In the genomic region with DNA sequence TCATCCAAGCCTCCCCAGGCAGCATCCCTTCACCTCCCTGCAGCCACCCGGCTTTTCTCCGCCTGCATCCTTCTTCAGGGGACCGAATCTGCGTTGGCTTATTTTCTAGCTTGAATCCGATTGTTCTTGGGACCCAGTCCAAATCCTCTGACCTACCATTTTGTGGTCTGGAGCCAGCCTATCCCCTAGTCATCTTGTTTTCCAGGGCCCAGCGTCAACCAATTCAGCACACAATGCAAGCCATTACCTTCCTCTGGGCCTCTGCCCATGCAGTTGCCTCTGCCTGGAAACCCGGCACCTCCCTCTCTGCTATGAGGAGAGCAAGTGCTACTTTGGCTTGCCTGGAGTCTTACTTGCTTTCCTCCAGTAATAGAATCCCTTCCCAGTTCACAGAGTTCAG, we compare ENCODE assay signal across 20 mouse cellular contexts. TPM values are rescaled to one million over a fixed set of nuclear protein-coding genes. Genes with fewer than 3 reads are reported as not detected.
DNase-seq lines count a peak whose midpoint lies in the region; ATAC-seq lines count a peak whose summit lies in the region.
"Had no signal": no experiment of that assay in that cellular context is flagged by ENCODE, and none has a peak within 500 bp of the region (broad histone marks: within the 10 kb centered on the region; RNA-seq: fewer than 3 reads in every experiment).

No protein-coding gene starts in this region.

- H3K27ac ChIP-seq in hindbrain, embryonic 13.5 days, result peak overlapping the region; percentile 48; the same call in 1 of the 2 replicates
- no peak overlapping the region for H3K27ac ChIP-seq in hindbrain, embryonic 11.5 days (ENCODE audit: low read depth, low read length)
- H3K27ac ChIP-seq in embryonic facial prominence, embryonic 15.5 days (replicated peaks), result 0 out of 2 replicates have a peak overlapping the region, but pooled peaks have one; percentile 11
- H3K27ac ChIP-seq in midbrain, embryonic 13.5 days, result peak overlapping the region; percentile 71
- H3K27ac ChIP-seq: kidney, embryonic 15.5 days; stomach, embryonic 15.5 days had no signal

- H3K4me2 ChIP-seq in hindbrain, embryonic 13.5 days, result no peak overlapping the region
- no peak overlapping the region for H3K4me2 ChIP-seq in hindbrain, embryonic 11.5 days (replicated peaks; ENCODE audit: low read depth, low read length)
- no peak overlapping the region for H3K4me2 ChIP-seq in embryonic facial prominence, embryonic 15.5 days (replicated peaks)
- no peak overlapping the region for H3K4me2 ChIP-seq in midbrain, embryonic 13.5 days (replicated peaks)

- WGBS in hindbrain, embryonic 13.5 days, result 73% methylated on average over 7 of the region's 7 CpGs
- WGBS in hindbrain, embryonic 11.5 days, result 76% methylated on average over 7 of the region's 7 CpGs
- WGBS in embryonic facial prominence, embryonic 15.5 days, result 54% methylated on average over 7 of the region's 7 CpGs
- 66% methylated on average over 7 of the region's 7 CpGs for WGBS in midbrain, embryonic 13.5 days

- H3K4me1 ChIP-seq in hindbrain, embryonic 13.5 days (replicated peaks), result peaks cover 6% of the 10 kb centered on the region; the same call in 1 of the 2 replicates
- H3K4me1 ChIP-seq in hindbrain, embryonic 11.5 days (replicated peaks; ENCODE audit: control insufficient read depth, insufficient read depth, low read length), result no peaks in the 10 kb centered on the region
- H3K4me1 ChIP-seq in embryonic facial prominence, embryonic 15.5 days, result peaks cover 18% of the 10 kb centered on the region
- peaks cover 10% of the 10 kb centered on the region for H3K4me1 ChIP-seq in midbrain, embryonic 13.5 days (replicated peaks)
- H3K4me1 ChIP-seq: heart, embryonic 12.5 days had no signal

- H3K27me3 ChIP-seq in hindbrain, embryonic 13.5 days, result no peaks in the 10 kb centered on the region
- H3K27me3 ChIP-seq in hindbrain, embryonic 11.5 days (ENCODE audit: control insufficient read depth, insufficient read depth, low read length), result no peaks in the 10 kb centered on the region
- H3K27me3 ChIP-seq in embryonic facial prominence, embryonic 15.5 days, result no peaks in the 10 kb centered on the region
- H3K27me3 ChIP-seq in midbrain, embryonic 13.5 days, result no peaks in the 10 kb centered on the region
- H3K27me3 ChIP-seq: kidney, embryonic 15.5 days; stomach, embryonic 15.5 days had no signal

- no peak overlapping the region for H3K4me3 ChIP-seq in hindbrain, embryonic 13.5 days
- no peak overlapping the region for H3K4me3 ChIP-seq in hindbrain, embryonic 11.5 days (ENCODE audit: low read depth, low read length)
- H3K4me3 ChIP-seq in embryonic facial prominence, embryonic 15.5 days (replicated peaks), result no peak overlapping the region
- no peak overlapping the region for H3K4me3 ChIP-seq in midbrain, embryonic 13.5 days (replicated peaks)

- ATAC-seq in cerebellum, adult (ENCODE audit: insufficient number of reproducible peaks, low FRiP score, low TSS enrichment), result no peak
- no peak for ATAC-seq in hindbrain, embryonic 13.5 days (ENCODE audit: low FRiP score)
- ATAC-seq in hindbrain, embryonic 11.5 days (ENCODE audit: low FRiP score), result no peak
- no peak for ATAC-seq in embryonic facial prominence, embryonic 15.5 days (ENCODE audit: insufficient number of reproducible peaks, low FRiP score, low TSS enrichment, low read depth)
- ATAC-seq in midbrain, embryonic 13.5 days, result no peak

- H3K9ac ChIP-seq in hindbrain, embryonic 13.5 days, result 0 out of 2 replicates have a peak overlapping the region, but pooled peaks have one; percentile 5
- no peak overlapping the region for H3K9ac ChIP-seq in hindbrain, embryonic 11.5 days (ENCODE audit: low read depth, low read length)
- H3K9ac ChIP-seq in embryonic facial prominence, embryonic 15.5 days, result no peak overlapping the region
- no peak overlapping the region for H3K9ac ChIP-seq in midbrain, embryonic 13.5 days (replicated peaks)
- H3K9ac ChIP-seq: stomach, embryonic 15.5 days had no signal

- DNase-seq in cerebellum, adult 8-10 months, result peak; percentile 22
- DNase-seq in hindbrain, embryonic 11.5 days (ENCODE audit: low spot score), result no peak
- no peak for DNase-seq in spleen, postnatal 10 days (ENCODE audit: low spot score in 2 of 2)
- DNase-seq in heart, adult 18-20 months, result no peak
- DNase-seq: heart, postnatal 36 days; lung, postnatal 10 days; spleen, adult 18-20 months had no signal

- no peaks in the 10 kb centered on the region for H3K9me3 ChIP-seq in hindbrain, embryonic 13.5 days
- no peaks in the 10 kb centered on the region for H3K9me3 ChIP-seq in hindbrain, embryonic 11.5 days (ENCODE audit: control insufficient read depth, low read length)
- H3K9me3 ChIP-seq in embryonic facial prominence, embryonic 15.5 days (replicated peaks), result no peaks in the 10 kb centered on the region
- no peaks in the 10 kb centered on the region for H3K9me3 ChIP-seq in midbrain, embryonic 13.5 days
- H3K9me3 ChIP-seq: heart, embryonic 12.5 days; kidney, embryonic 15.5 days; stomach, embryonic 15.5 days had no signal

- no peaks in the 10 kb centered on the region for H3K36me3 ChIP-seq in hindbrain, embryonic 13.5 days
- H3K36me3 ChIP-seq in hindbrain, embryonic 11.5 days (ENCODE audit: control insufficient read depth, insufficient read depth, low read length), result no peaks in the 10 kb centered on the region
- no peaks in the 10 kb centered on the region for H3K36me3 ChIP-seq in embryonic facial prominence, embryonic 15.5 days
- H3K36me3 ChIP-seq in midbrain, embryonic 13.5 days, result no peaks in the 10 kb centered on the region
- H3K36me3 ChIP-seq: heart, embryonic 12.5 days; kidney, embryonic 15.5 days; stomach, embryonic 15.5 days had no signal

RNA-seq across cellular contexts. Expression of a gene that starts 14.4 kb away (rescaled TPM):
- polyA plus RNA-seq in hindbrain, embryonic 13.5 days (2015; fragmentation: Nextera tagmentation; extraction: Ambion mirVana), result 1.5 and 2.1 TPM in 2 replicates
- polyA plus RNA-seq in hindbrain, embryonic 11.5 days (2014; fragmentation: Nextera tagmentation; extraction: Ambion mirVana), result 1.0 and 1.3 TPM in 2 replicates
- polyA plus RNA-seq in embryonic facial prominence, embryonic 15.5 days (2015; fragmentation: Nextera tagmentation; extraction: Ambion mirVana), result 4.8 and 6.3 TPM in 2 replicates
- polyA plus RNA-seq in midbrain, embryonic 13.5 days (2015; fragmentation: Nextera tagmentation; extraction: Ambion mirVana), result 0.90 and 1.5 TPM in 2 replicates
- 1 to 10 TPM; 1.3 to 2.9 TPM for total RNA-seq in heart, adult 18-20 months (2021)

RNA-seq across cellular contexts. Expression of a gene that starts 16.5 kb away (rescaled TPM):
- 0.54 and 0.68 TPM in 2 replicates for polyA plus RNA-seq in hindbrain, embryonic 13.5 days (2015; fragmentation: Nextera tagmentation; extraction: Ambion mirVana)
- 1.7 and 2.0 TPM in 2 replicates for polyA plus RNA-seq in hindbrain, embryonic 11.5 days (2014; fragmentation: Nextera tagmentation; extraction: Ambion mirVana)
- polyA plus RNA-seq in embryonic facial prominence, embryonic 15.5 days (2015; fragmentation: Nextera tagmentation; extraction: Ambion mirVana), result 2.0 and 3.3 TPM in 2 replicates
- polyA plus RNA-seq in midbrain, embryonic 13.5 days (2015; fragmentation: Nextera tagmentation; extraction: Ambion mirVana), result 0.79 and 0.98 TPM in 2 replicates
- under 1 TPM in 1 of 2 experiments, not detected in 1; 0.49 TPM for total RNA-seq in heart, adult 18-20 months (2021)
- total RNA-seq: heart, postnatal 36 days had no signal

RNA-seq across cellular contexts. Expression of a gene that starts 18.4 kb away (rescaled TPM):
- not detected in 2 replicates for polyA plus RNA-seq in hindbrain, embryonic 13.5 days (2015; fragmentation: Nextera tagmentation; extraction: Ambion mirVana)
- not detected in 2 replicates for polyA plus RNA-seq in hindbrain, embryonic 11.5 days (2014; fragmentation: Nextera tagmentation; extraction: Ambion mirVana)
- not detected in 2 replicates for polyA plus RNA-seq in embryonic facial prominence, embryonic 15.5 days (2015; fragmentation: Nextera tagmentation; extraction: Ambion mirVana)
- not detected in 2 replicates for polyA plus RNA-seq in midbrain, embryonic 13.5 days (2015; fragmentation: Nextera tagmentation; extraction: Ambion mirVana)
- not detected for total RNA-seq in heart, adult 18-20 months (2021)
- total RNA-seq: adrenal gland, adult 18-20 months; heart, postnatal 36 days; layer of hippocampus, adult 18-20 months; left cerebral cortex, adult 8-10 months had no signal
- polyA plus RNA-seq: embryonic facial prominence, embryonic 11.5 days; heart, embryonic 12.5 days; kidney, embryonic 15.5 days; limb, embryonic 14.5 days; neural tube, embryonic 11.5 days had no signal

RNA-seq across cellular contexts. Expression of a gene that starts 32.1 kb away (rescaled TPM):
- 0.06 and 0.09 TPM in 2 replicates for polyA plus RNA-seq in hindbrain, embryonic 13.5 days (2015; fragmentation: Nextera tagmentation; extraction: Ambion mirVana)
- 0.07 and 0.08 TPM in 2 replicates for polyA plus RNA-seq in hindbrain, embryonic 11.5 days (2014; fragmentation: Nextera tagmentation; extraction: Ambion mirVana)
- 0.61 and 0.67 TPM in 2 replicates for polyA plus RNA-seq in embryonic facial prominence, embryonic 15.5 days (2015; fragmentation: Nextera tagmentation; extraction: Ambion mirVana)
- polyA plus RNA-seq in midbrain, embryonic 13.5 days (2015; fragmentation: Nextera tagmentation; extraction: Ambion mirVana), result 0.06 and 0.09 TPM in 2 replicates
- total RNA-seq in heart, adult 18-20 months (2021), result 1 to 10 TPM in 1 of 2 experiments, under 1 TPM in 1; 0.55 to 2.6 TPM
- polyA plus RNA-seq: embryonic facial prominence, embryonic 11.5 days had no signal
